Mouse (Mus musculus) limb, embryonic 12.5 days (tissue): ENCODE data around the gene Neurl4. TPM values are rescaled to one million over a fixed set of nuclear protein-coding genes. Genes with fewer than 3 reads are reported as not detected.
A peak's percentile ranks its signal among the peaks of the same experiment; 100 is the strongest.

Experiments used
- ATAC-seq: fragments of 200-750 bp; cut with Nextera tagmentation; 2 replicates; pipeline ENCODE4 v1.8.0; 2017; ENCODE audit warnings: low read depth, moderate TSS enrichment; ENCODE audit not compliant: insufficient number of reproducible peaks, insufficient read depth, low FRiP score, low TSS enrichment
- H3K27ac ChIP-seq: fragments of 300-500 bp; sonication (generic); 2 replicates; pipeline ENCODE4 v1.5.1; 2016; ENCODE audit warnings: mild to moderate bottlenecking, moderate library complexity
- H3K27me3 ChIP-seq: fragments of 300-500 bp; sonication (generic); 2 replicates; pipeline ENCODE4 v1.6.1; 2016; ENCODE audit warnings: mild to moderate bottlenecking, moderate library complexity
- H3K36me3 ChIP-seq: fragments of 300-500 bp; sonication (generic); 2 replicates; pipeline ENCODE4 v1.6.1; 2016; ENCODE audit warnings: mild to moderate bottlenecking, moderate library complexity
- H3K4me1 ChIP-seq: fragments of 300-500 bp; sonication (generic); replicated peaks from 2 replicates; pipeline ENCODE4 v1.6.1; 2016
- H3K4me2 ChIP-seq: fragments of 300-500 bp; sonication (generic); 2 replicates; pipeline ENCODE4 v1.6.1; 2016; ENCODE audit warnings: mild to moderate bottlenecking, moderate library complexity
- H3K4me3 ChIP-seq: fragments of 300-500 bp; sonication (generic); replicated peaks from 2 replicates; pipeline ENCODE4 v1.5.1; 2016; ENCODE audit warnings: mild to moderate bottlenecking
- H3K9ac ChIP-seq: fragments of 300-500 bp; sonication (generic); replicated peaks from 2 replicates; pipeline ENCODE4 v1.6.1; 2016; ENCODE audit warnings: mild to moderate bottlenecking, moderate library complexity
- H3K9me3 ChIP-seq: fragments of 300-500 bp; sonication (generic); 2 replicates; pipeline ENCODE4 v1.6.1; 2016; ENCODE audit warnings: mild to moderate bottlenecking, moderate library complexity
- WGBS: fragments of 180-500 bp; shearing (Covaris S2); methylation state at CpG from one replicate; pipeline ENCODE4 v1.1.7; 2016; 5-methylcytosine and 5-hydroxymethylcytosine counted together
- polyA plus RNA-seq: library from polyadenylated mRNA; unstranded; fragments of >200 nt; fragmentation: Nextera tagmentation; extraction: Ambion mirVana; gene quantifications from 2 replicates; pipeline ENCODE4 v1.2.1, GENCODE M21; 2016

Neurl4 gene
- polyA plus RNA-seq, 1 experiment from 2014 or later = 12.7 TPM

GRCm38 (mm10) chr11:69883066-69883465 lies 17.8 kb upstream of the Neurl4 start:
- Histone ChIP-seq H3K9me3 (no peaks in the 10 kb centered on the region), H3K27ac (no peak overlapping the region), H3K4me1 (peaks cover 31% of the 10 kb centered on the region), H3K9ac (no peak overlapping the region), H3K4me2 (no peak overlapping the region), H3K27me3 (no peaks in the 10 kb centered on the region), H3K4me3 (no peak overlapping the region), H3K36me3 (no peaks in the 10 kb centered on the region)
- WGBS = 64% methylated on average over 4 of the region's 4 CpGs
- ATAC-seq = no peak

- H3K4me2 ChIP-seq = no peak overlapping the region
- H3K27ac ChIP-seq = no peak overlapping the region
- WGBS = 89% methylated on average over 8 of the region's 8 CpGs
- no peaks in the 10 kb centered on the region for H3K27me3 ChIP-seq
- H3K36me3 ChIP-seq = no peaks in the 10 kb centered on the region
- no peak overlapping the region for H3K4me3 ChIP-seq
- no peaks in the 10 kb centered on the region for H3K9me3 ChIP-seq
- peaks cover 29% of the 10 kb centered on the region for H3K4me1 ChIP-seq
- no peak overlapping the region for H3K9ac ChIP-seq
- no peak for ATAC-seq
These were observed 17.2 kb upstream of the Neurl4 start for GRCm38 (mm10) chr11:69883527-69884151.

GRCm38 (mm10) chr11:69884240-69884639 lies 16.6 kb upstream of the Neurl4 start:
- peaks cover 23% of the 10 kb centered on the region for H3K4me1 ChIP-seq
- H3K9me3 ChIP-seq = no peaks in the 10 kb centered on the region
- no peak overlapping the region for H3K27ac ChIP-seq
- no peak overlapping the region for H3K4me2 ChIP-seq
- no peak for ATAC-seq
- H3K4me3 ChIP-seq = no peak overlapping the region
- H3K27me3 ChIP-seq = no peaks in the 10 kb centered on the region
- WGBS = 79% methylated on average over 9 of the region's 9 CpGs
- no peaks in the 10 kb centered on the region for H3K36me3 ChIP-seq
- no peak overlapping the region for H3K9ac ChIP-seq

- no peaks in the 10 kb centered on the region for H3K27me3 ChIP-seq
- H3K9ac ChIP-seq = no peak overlapping the region
- no peak overlapping the region for H3K27ac ChIP-seq
- WGBS = 80% methylated on average over 8 of the region's 8 CpGs
- no peaks in the 10 kb centered on the region for H3K36me3 ChIP-seq
- peaks cover 20% of the 10 kb centered on the region for H3K4me1 ChIP-seq
- H3K4me3 ChIP-seq = no peak overlapping the region
- no peak for ATAC-seq
- no peaks in the 10 kb centered on the region for H3K9me3 ChIP-seq
- H3K4me2 ChIP-seq = no peak overlapping the region
These were observed 16.2 kb upstream of the Neurl4 start for GRCm38 (mm10) chr11:69884663-69885062.

- no peak overlapping the region for H3K9ac ChIP-seq
- WGBS = 72% methylated on average over 8 of the region's 8 CpGs
- H3K27me3 ChIP-seq = no peaks in the 10 kb centered on the region
- no peak for ATAC-seq
- no peak overlapping the region for H3K4me3 ChIP-seq
- no peak overlapping the region for H3K27ac ChIP-seq
- no peak overlapping the region for H3K4me2 ChIP-seq
- H3K36me3 ChIP-seq = no peaks in the 10 kb centered on the region
- no peaks in the 10 kb centered on the region for H3K4me1 ChIP-seq
- no peaks in the 10 kb centered on the region for H3K9me3 ChIP-seq
These were observed 13.8 kb upstream of the Neurl4 start for GRCm38 (mm10) chr11:69886907-69887635.

GRCm38 (mm10) chr11:69891482-69891881 lies 9.4 kb upstream of the Neurl4 start:
- H3K4me1 ChIP-seq = no peaks in the 10 kb centered on the region
- H3K27me3 ChIP-seq = no peaks in the 10 kb centered on the region
- no peak overlapping the region for H3K4me2 ChIP-seq
- no peaks in the 10 kb centered on the region for H3K36me3 ChIP-seq
- no peaks in the 10 kb centered on the region for H3K9me3 ChIP-seq
- ATAC-seq = no peak
- H3K27ac ChIP-seq = no peak overlapping the region
- no peak overlapping the region for H3K4me3 ChIP-seq
- no peak overlapping the region for H3K9ac ChIP-seq
- WGBS = 82% methylated on average over 4 of the region's 4 CpGs

- H3K9ac ChIP-seq = no peak overlapping the region
- H3K27me3 ChIP-seq = no peaks in the 10 kb centered on the region
- 72% methylated on average over 5 of the region's 5 CpGs for WGBS
- H3K27ac ChIP-seq = no peak overlapping the region
- H3K36me3 ChIP-seq = peaks cover 5% of the 10 kb centered on the region; the same call in 1 of the 2 replicates
- no peaks in the 10 kb centered on the region for H3K9me3 ChIP-seq
- ATAC-seq = no peak
- no peak overlapping the region for H3K4me2 ChIP-seq
- H3K4me3 ChIP-seq = no peak overlapping the region
- peaks cover 16% of the 10 kb centered on the region for H3K4me1 ChIP-seq
These were observed 6.2 kb upstream of the Neurl4 start for GRCm38 (mm10) chr11:69894671-69895070.

- Histone ChIP-seq H3K27me3 (no peaks in the 10 kb centered on the region), H3K4me2 (no peak within 1 kb of the TSS), H3K4me3 (no peak within 1 kb of the TSS), H3K9ac (no peak within 1 kb of the TSS), H3K27ac (no peak within 1 kb of the TSS), H3K36me3 (peaks cover 5% of the 10 kb centered on the region; the same call in 1 of the 2 replicates), H3K9me3 (no peaks in the 10 kb centered on the region), H3K4me1 (peaks cover 18% of the 10 kb centered on the region)
- no peak for ATAC-seq
- WGBS = 76% methylated on average over 4 of the region's 4 CpGs
These were observed 5.6 kb upstream of the Neurl4 start, which contains the start of gene Acap1 for GRCm38 (mm10) chr11:69895291-69895690. Acap1 (minus strand) TSS chr11:69895539.

- Histone ChIP-seq H3K36me3 (peaks cover 25% of the 10 kb centered on the region), H3K9me3 (no peaks in the 10 kb centered on the region), H3K27me3 (no peaks in the 10 kb centered on the region), H3K9ac (peak overlapping the region; percentile 97), H3K4me2 (peak overlapping the region; percentile 84), H3K27ac (peak overlapping the region; percentile 99; the same call in 1 of the 2 replicates), H3K4me1 (peaks cover 32% of the 10 kb centered on the region), H3K4me3 (peak overlapping the region; percentile 95)
- 17% methylated on average over 4 of the region's 4 CpGs for WGBS
- ATAC-seq = no peak
These were observed 1.0 kb upstream of the Neurl4 start for GRCm38 (mm10) chr11:69899870-69900269.

GRCm38 (mm10) chr11:69901406-69901846 lies 554 bp downstream of the Neurl4 start:
- peaks cover 32% of the 10 kb centered on the region for H3K4me1 ChIP-seq
- H3K9ac ChIP-seq = peak overlapping the region; percentile 97
- no peaks in the 10 kb centered on the region for H3K27me3 ChIP-seq
- peak; percentile 58 for ATAC-seq
- peaks cover 41% of the 10 kb centered on the region for H3K36me3 ChIP-seq
- WGBS = under 1% methylated on average over 42 of the region's 42 CpGs
- H3K9me3 ChIP-seq = no peaks in the 10 kb centered on the region
- peak overlapping the region; percentile 95 for H3K4me3 ChIP-seq
- peak overlapping the region; percentile 99 for H3K27ac ChIP-seq
- peak overlapping the region; percentile 84 for H3K4me2 ChIP-seq

- peaks cover 46% of the 10 kb centered on the region for H3K36me3 ChIP-seq
- ATAC-seq = peak; percentile 7; the same call in 1 of the 2 replicates
- no peaks in the 10 kb centered on the region for H3K9me3 ChIP-seq
- under 1% methylated on average over 37 of the region's 39 CpGs for WGBS
- H3K4me1 ChIP-seq = peaks cover 32% of the 10 kb centered on the region
- H3K4me2 ChIP-seq = peak overlapping the region; percentile 84
- peak overlapping the region; percentile 95 for H3K4me3 ChIP-seq
- peak overlapping the region; percentile 97 for H3K9ac ChIP-seq
- H3K27me3 ChIP-seq = no peaks in the 10 kb centered on the region
- H3K27ac ChIP-seq = peak overlapping the region; percentile 99
These were observed 1.1 kb downstream of the Neurl4 start for GRCm38 (mm10) chr11:69901993-69902392.
